Mouse (Mus musculus): ENCODE data around the gene Nedd9.

Gene Nedd9

GRCm38 (mm10) chr13:41456292-41457029 lies 30.7 kb downstream of the Nedd9 start:
- no peak for DNase-seq (ENCODE audit: low read depth in 2 of 2, low spot score in 2 of 2)

GRCm38 (mm10) chr13:41453227-41454193 lies 33.7 kb downstream of the Nedd9 start:
- DNase-seq (ENCODE audit: low read depth in 2 of 2, low spot score in 2 of 2): no peak

DNA sequence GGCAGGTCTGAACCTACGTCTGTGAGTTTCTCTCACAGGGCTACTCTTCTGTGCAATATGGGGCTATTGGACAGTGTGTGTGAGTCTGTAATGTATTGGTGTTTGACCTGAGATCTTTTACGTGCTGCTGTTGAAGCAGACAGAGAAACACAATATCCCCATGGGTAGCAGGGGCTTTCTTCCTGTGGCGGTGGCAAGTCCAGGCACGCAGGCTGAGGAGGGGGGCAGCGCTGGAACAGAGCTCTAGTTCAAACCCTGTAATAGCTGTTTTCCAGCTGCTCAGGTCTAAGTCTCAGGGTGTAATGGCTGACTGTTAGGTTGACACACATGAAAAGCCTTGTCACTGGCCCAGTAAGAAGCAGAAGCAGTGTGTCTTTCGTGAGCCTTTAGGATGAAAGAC lies 36.3 kb downstream of the Nedd9 start:
- no peak for DNase-seq (ENCODE audit: low read depth in 2 of 2, low spot score in 2 of 2)

- no peak for DNase-seq (ENCODE audit: low read depth in 2 of 2, low spot score in 2 of 2)
These were observed 38.0 kb downstream of the Nedd9 start for GRCm38 (mm10) chr13:41449211-41449610.

- DNase-seq (ENCODE audit: low read depth in 2 of 2, low spot score in 2 of 2): no peak
These were observed 40.0 kb downstream of the Nedd9 start for GRCm38 (mm10) chr13:41447209-41447608.

GRCm38 (mm10) chr13:41446591-41446990 lies 40.6 kb downstream of the Nedd9 start:
- no peak for DNase-seq (ENCODE audit: low read depth in 2 of 2, low spot score in 2 of 2)

DNA sequence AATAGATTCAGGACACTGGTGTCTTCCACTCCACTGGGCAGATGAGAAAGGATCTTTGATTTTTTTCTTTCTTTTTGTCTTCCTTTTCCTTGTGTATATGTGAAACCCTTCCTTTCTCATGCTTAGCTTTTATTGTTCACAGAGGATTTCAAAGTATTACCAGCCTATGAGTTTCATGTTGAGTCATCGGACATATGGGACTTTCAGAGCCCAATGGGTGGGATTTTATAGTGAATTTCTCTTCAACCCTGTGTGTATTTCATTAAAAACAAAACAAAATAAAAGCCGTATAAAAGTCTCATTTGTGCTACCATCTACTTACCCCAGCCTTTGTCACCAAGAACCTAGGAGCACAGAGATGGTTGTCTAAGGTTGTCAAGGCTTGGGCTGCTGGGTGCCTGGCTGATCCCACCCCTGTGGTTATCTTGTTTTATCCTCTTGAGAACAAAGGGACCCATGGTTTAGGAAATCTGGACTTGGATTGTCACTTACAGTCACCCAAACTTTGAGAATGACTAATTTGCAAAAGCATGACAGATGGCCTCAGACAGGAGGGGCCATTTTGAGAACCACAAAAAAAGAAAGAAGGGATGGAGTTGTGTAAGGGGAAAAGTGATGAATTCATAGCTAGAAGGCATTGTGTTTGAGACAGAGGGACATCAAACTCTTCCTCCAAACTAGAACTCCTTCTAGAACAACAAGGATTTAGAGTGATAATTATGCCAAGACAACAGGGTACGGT lies 41.9 kb downstream of the Nedd9 start:
- no peak for DNase-seq (ENCODE audit: low read depth in 2 of 2, low spot score in 2 of 2)

- no peak for DNase-seq (ENCODE audit: low read depth in 2 of 2, low spot score in 2 of 2)
These were observed 42.9 kb downstream of the Nedd9 start for GRCm38 (mm10) chr13:41444230-41444629.

DNA sequence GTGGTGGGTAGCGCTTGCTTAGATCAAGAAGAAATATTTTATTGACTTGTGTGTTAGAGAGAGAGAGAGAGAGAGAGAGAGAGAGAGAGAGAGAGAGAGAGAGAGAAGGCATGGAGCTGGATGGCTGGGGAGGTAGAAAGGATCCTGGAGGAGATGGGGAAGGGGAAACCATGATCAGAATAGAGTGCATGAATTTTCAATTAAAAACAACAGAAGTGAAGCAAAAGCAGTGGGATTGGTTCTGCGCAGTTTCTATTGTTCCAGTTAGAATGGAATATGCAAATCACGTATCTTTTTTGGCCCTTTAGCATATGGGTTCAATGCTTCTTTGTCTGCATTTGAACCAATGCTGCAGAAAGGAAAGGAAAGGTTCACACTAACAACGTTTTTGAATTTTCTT lies 45.0 kb downstream of the Nedd9 start:
- DNase-seq (ENCODE audit: low read depth in 2 of 2, low spot score in 2 of 2): no peak

DNA sequence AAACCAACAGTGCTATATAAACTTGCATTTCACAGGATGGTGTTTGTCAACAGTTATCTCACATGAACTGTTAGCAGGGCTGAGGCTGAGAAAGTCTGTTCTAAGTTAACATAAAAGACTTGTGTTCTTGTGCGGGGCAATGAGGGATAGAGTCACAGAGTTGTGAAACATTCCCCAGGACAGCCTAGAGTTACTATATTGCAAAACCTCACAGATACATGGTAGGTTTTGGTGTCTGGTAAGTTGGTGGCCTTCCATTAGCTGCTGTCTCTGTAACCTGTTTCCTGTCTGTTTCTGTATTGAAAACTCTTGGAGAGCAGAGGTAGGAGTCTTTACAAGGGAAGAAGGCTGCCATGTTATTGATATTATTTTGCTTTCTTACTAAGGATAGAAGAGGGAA lies 47.0 kb downstream of the Nedd9 start:
- no peak for DNase-seq (ENCODE audit: low read depth in 2 of 2, low spot score in 2 of 2)

GRCm38 (mm10) chr13:41437390-41437789 lies 49.8 kb downstream of the Nedd9 start:
- no peak for DNase-seq (ENCODE audit: low read depth in 2 of 2, low spot score in 2 of 2)

GRCm38 (mm10) chr13:41436731-41437130 lies 50.4 kb downstream of the Nedd9 start:
- DNase-seq (ENCODE audit: low read depth in 2 of 2, low spot score in 2 of 2): no peak

DNA sequence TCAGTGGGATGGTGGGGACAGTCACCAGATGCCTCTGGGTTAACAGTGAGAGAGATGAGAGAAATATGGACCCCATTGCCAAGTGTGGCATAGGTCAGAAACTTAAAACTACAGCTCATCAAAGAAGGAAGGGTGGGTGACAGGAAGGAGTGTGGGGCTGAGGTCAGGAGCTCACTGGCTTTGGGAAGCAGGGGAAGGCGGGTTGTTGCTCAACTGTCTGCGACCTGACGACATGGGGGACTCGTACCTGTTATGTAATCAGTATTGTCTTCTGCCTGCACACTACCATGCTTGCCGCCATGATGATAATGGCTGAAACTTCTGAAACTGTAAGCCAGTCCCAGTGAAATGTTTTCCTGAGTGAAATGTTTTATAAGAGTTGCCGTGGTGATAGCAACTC lies 54.0 kb downstream of the Nedd9 start:
- no peak for DNase-seq (ENCODE audit: low read depth in 2 of 2, low spot score in 2 of 2)

GRCm38 (mm10) chr13:41431795-41432194 lies 55.4 kb downstream of the Nedd9 start:
- no peak for DNase-seq (ENCODE audit: low read depth in 2 of 2, low spot score in 2 of 2)

- no peak for DNase-seq (ENCODE audit: low read depth in 2 of 2, low spot score in 2 of 2)
These were observed 60.1 kb downstream of the Nedd9 start for GRCm38 (mm10) chr13:41427046-41427445.

DNA sequence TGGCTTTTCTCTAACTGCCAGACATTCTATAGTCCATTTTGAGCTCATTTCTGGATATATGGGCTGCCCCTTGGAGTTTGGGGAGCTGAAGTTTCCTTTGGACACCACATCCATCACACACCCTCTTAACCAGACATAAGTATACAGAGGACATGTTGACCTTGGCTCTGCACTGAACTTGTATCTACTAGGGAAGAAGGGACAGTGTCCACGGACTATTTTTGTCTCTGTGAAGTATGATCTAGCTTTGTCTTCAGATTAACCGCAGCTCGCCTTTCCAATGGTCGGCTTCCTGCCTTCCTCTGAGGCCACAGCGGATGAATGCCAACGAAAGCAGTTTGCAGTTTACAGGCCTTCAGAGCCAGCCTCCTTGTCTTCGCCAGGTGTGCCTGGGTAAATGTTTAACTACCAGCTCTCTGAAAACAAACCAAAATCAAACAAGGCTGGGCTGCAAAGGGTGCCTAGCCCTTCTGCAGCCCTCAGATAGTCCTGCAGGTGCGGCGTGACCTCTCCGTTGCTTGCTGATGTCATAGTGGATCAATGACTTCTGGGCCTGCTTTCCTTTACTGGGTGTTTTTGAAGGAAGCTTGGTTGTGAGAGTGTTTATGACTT lies 63.6 kb downstream of the Nedd9 start:
- no peak for DNase-seq (ENCODE audit: low read depth in 2 of 2, low spot score in 2 of 2)

DNA sequence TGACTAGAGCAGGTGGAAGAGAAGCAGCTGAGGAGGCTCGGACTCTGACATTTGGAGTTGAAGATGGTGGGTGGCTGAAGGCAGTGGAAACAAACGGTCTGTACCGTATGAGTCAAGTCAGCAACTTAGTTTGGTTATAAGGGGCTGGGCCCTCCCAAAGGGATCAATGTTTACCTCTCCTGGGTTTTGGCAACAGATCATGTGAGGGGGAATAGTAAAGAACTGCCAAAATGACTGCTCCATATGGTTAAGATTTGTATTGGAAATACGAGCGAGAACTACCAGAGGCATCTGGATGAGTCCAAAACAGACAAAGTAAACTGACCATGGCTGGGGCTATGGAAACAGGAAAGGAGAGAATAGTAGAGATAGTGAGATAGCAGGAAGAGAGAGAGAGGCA lies 64.6 kb downstream of the Nedd9 start:
- no peak for DNase-seq (ENCODE audit: low read depth in 2 of 2, low spot score in 2 of 2)

DNA sequence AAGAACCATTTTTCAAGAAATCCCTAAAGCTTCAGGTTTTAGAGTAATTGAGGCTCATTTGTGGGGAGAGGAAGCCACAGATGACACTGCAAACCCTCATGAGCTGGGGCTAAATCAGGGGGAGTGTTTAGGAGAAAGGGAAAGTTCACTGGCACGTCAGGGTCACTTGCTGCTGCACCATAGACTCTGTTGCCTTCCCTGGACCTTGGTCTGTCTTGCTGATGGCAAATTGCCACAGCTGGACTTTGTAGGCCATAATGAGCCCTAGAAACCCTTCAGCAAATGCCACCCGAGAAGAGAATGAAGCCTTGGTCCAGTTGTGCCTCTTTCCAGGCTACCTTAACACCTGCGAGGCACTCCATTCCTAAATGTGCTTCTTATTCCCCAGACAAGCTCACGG lies 66.8 kb downstream of the Nedd9 start:
- no peak for DNase-seq (ENCODE audit: low read depth in 2 of 2, low spot score in 2 of 2)

DNA sequence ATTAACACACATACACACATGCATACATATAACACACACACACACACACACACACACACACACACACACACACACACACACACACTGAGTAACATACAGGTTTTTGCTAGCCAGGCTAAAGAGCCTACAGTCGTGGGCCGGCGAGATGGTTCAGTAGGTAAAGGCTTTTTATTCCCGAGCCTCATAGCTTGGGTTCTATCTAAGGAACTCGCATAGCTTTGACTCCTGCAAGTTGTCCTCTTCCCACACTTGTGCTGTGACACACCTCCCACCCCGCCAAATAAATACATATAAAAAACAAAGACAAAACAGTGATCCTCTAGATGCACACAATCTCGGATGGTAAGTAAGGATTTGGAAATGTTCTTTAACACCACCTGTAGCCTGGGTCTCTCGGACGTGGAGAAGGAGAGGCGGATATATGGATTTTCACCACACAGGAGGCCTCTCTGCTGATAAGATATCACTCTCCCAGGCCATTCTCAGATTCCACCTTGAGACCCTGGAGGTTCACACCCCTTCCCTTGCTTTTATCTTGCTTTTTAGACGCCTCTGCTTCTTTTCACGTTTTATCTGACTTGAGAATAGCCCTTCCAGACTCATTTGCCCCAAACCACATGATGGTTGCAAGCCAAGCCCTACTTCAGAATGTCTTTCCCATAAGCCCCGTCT lies 68.8 kb downstream of the Nedd9 start:
- DNase-seq (ENCODE audit: low read depth in 2 of 2, low spot score in 2 of 2): no peak
